Comparison of ENCODE assay signal across 8 mouse cellular contexts in the genomic region with DNA sequence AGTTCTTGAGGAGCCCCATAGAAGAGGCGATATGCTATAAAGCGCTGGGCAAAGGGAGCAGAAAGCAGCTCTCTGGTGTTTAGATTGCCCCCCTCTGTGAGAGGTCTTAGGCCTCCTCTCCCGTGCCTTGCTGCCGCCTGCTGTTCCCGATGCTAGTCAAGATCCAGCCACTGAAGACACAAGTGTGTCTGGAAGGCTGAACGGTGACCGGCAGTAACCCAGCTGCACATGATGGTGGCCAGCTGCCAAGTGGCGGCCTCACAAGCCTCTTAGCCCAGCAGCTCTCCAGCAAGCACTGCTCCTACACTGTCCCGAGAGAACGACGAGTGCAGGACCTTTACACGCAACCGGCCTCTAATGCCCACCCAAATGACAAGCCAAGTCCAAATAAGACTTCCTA.
A peak's percentile ranks its signal among the peaks of the same experiment; 100 is the strongest.
DNase-seq lines count a peak whose midpoint lies in the region; ATAC-seq lines count a peak whose summit lies in the region.

No protein-coding gene starts in this region.

- H3K4me1 ChIP-seq in heart, embryonic 11.5 days (ENCODE audit: control insufficient read depth, insufficient read depth, low read length): peaks cover 5% of the 10 kb centered on the region
- peaks cover 20% of the 10 kb centered on the region for H3K4me1 ChIP-seq in neural tube, embryonic 15.5 days

- peak; percentile 26 for DNase-seq in embryo, embryonic 11 days
- DNase-seq in embryo, embryonic 9.5 days (ENCODE audit: extremely low spot score): no peak
- DNase-seq in fat pad, adult 2 months (ENCODE audit: extremely low read depth, low read depth, low spot score): peak; percentile 40
- DNase-seq in kidney, adult 9 months: peak; percentile 95
- DNase-seq in left cerebral cortex, postnatal 36 days (ENCODE audit: low spot score in 2 of 2): peak; percentile 48 to 61
- peak; percentile 85 for DNase-seq in urinary bladder, postnatal 14 days (ENCODE audit: low spot score)

- H3K4me3 ChIP-seq in heart, embryonic 11.5 days (ENCODE audit: low read depth, low read length): no peak overlapping the region
- H3K4me3 ChIP-seq in neural tube, embryonic 15.5 days (replicated peaks): no peak overlapping the region

- H3K9me3 ChIP-seq in heart, embryonic 11.5 days (replicated peaks; ENCODE audit: control insufficient read depth, low read length): no peaks in the 10 kb centered on the region
- no peaks in the 10 kb centered on the region for H3K9me3 ChIP-seq in neural tube, embryonic 15.5 days (replicated peaks)

- H3K36me3 ChIP-seq in heart, embryonic 11.5 days (ENCODE audit: control insufficient read depth, insufficient read depth, low read length): no peaks in the 10 kb centered on the region
- H3K36me3 ChIP-seq in neural tube, embryonic 15.5 days: no peaks in the 10 kb centered on the region

- H3K27ac ChIP-seq in heart, embryonic 11.5 days (ENCODE audit: low read depth, low read length): no peak overlapping the region
- H3K27ac ChIP-seq in neural tube, embryonic 15.5 days (replicated peaks): peak overlapping the region; percentile 33; the same call in 1 of the 2 replicates

- WGBS in heart, embryonic 11.5 days (ENCODE audit: insufficient replicate concordance): 41% methylated on average over 13 of the region's 13 CpGs
- WGBS in neural tube, embryonic 15.5 days: 49% methylated on average over 13 of the region's 13 CpGs

- ATAC-seq in heart, embryonic 11.5 days (replicated peaks; ENCODE audit: insufficient number of reproducible peaks, low FRiP score, low TSS enrichment): peak; percentile 82
- ATAC-seq in neural tube, embryonic 15.5 days (ENCODE audit: low FRiP score): peak; percentile 82

- no peak overlapping the region for H3K4me2 ChIP-seq in heart, embryonic 11.5 days
- peak overlapping the region; percentile 1; the same call in 1 of the 2 replicates for H3K4me2 ChIP-seq in neural tube, embryonic 15.5 days

- no peak overlapping the region for H3K9ac ChIP-seq in heart, embryonic 11.5 days (ENCODE audit: low read depth, low read length)
- H3K9ac ChIP-seq in neural tube, embryonic 15.5 days (replicated peaks): no peak overlapping the region

- intact Hi-C loops in left cerebral cortex, postnatal 36 days (cut with DNase I): no loop called here

- no peaks in the 10 kb centered on the region for H3K27me3 ChIP-seq in heart, embryonic 11.5 days (ENCODE audit: control insufficient read depth, insufficient read depth, low read length)
- no peaks in the 10 kb centered on the region for H3K27me3 ChIP-seq in neural tube, embryonic 15.5 days (replicated peaks)
